In genomic region chr14:110378421-110378820, GRCm38 (mm10) we compare ENCODE assay signal across 30 mouse cellular contexts.
"Had no signal": no experiment of that assay in that cellular context is flagged by ENCODE, and none has a peak within 500 bp of the region (broad histone marks: within the 10 kb centered on the region; RNA-seq: fewer than 3 reads in every experiment).

No protein-coding gene starts in this region.

- H3K4me3 ChIP-seq: limb, embryonic 10.5 days; limb, embryonic 12.5 days; limb, embryonic 13.5 days; limb, embryonic 15.5 days; liver, embryonic 12.5 days; liver, embryonic 13.5 days; liver, embryonic 15.5 days; lung, embryonic 15.5 days; megakaryocyte, embryonic 14.5 days; midbrain, embryonic 10.5 days; midbrain, embryonic 12.5 days; midbrain, embryonic 13.5 days; midbrain, embryonic 15.5 days; myocyte; neural tube, embryonic 12.5 days had no signal

- ATAC-seq: liver, embryonic 12.5 days; liver, postnatal 0 days; lung, postnatal 0 days; midbrain, embryonic 13.5 days; midbrain, embryonic 15.5 days; midbrain, embryonic 16.5 days had no signal

- H3K27ac ChIP-seq: limb, embryonic 10.5 days; limb, embryonic 12.5 days; limb, embryonic 13.5 days; limb, embryonic 15.5 days; liver, embryonic 12.5 days; liver, embryonic 13.5 days; liver, embryonic 14.5 days; liver, embryonic 15.5 days; lung, embryonic 15.5 days; macrophage; midbrain, embryonic 10.5 days; midbrain, embryonic 12.5 days; midbrain, embryonic 13.5 days; midbrain, embryonic 15.5 days; neural tube, embryonic 12.5 days had no signal

- DNase-seq: left cerebral cortex, postnatal 4 days; liver; liver, embryonic 13.5 days; liver, postnatal 0 days; lung, adult 18-20 months; lung, adult 2 months; lung, postnatal 14 days; lung, postnatal 36 days; lung, postnatal 4 days; midbrain, embryonic 14.5 days had no signal

- H3K4me2 ChIP-seq: limb, embryonic 12.5 days; limb, embryonic 13.5 days; limb, embryonic 15.5 days; liver, embryonic 11.5 days; liver, embryonic 12.5 days; liver, embryonic 13.5 days; liver, embryonic 15.5 days; lung, embryonic 15.5 days; midbrain, embryonic 11.5 days; midbrain, embryonic 12.5 days; midbrain, embryonic 13.5 days; midbrain, embryonic 15.5 days; neural tube, embryonic 12.5 days had no signal

- H3K27me3 ChIP-seq: limb, embryonic 12.5 days; limb, embryonic 13.5 days; limb, embryonic 15.5 days; liver, embryonic 12.5 days; liver, embryonic 13.5 days; liver, embryonic 15.5 days; lung, embryonic 15.5 days; megakaryocyte, embryonic 14.5 days; midbrain, embryonic 12.5 days; midbrain, embryonic 13.5 days; midbrain, embryonic 15.5 days; neural tube, embryonic 12.5 days had no signal

- H3K36me3 ChIP-seq: limb, embryonic 10.5 days; limb, embryonic 12.5 days; limb, embryonic 13.5 days; limb, embryonic 15.5 days; liver, embryonic 12.5 days; liver, embryonic 13.5 days; liver, embryonic 15.5 days; lung, embryonic 15.5 days; midbrain, embryonic 10.5 days; midbrain, embryonic 12.5 days; midbrain, embryonic 13.5 days; midbrain, embryonic 15.5 days; neural tube, embryonic 12.5 days had no signal

- H3K4me1 ChIP-seq: limb, embryonic 10.5 days; limb, embryonic 12.5 days; limb, embryonic 13.5 days; limb, embryonic 15.5 days; liver, embryonic 12.5 days; liver, embryonic 13.5 days; liver, embryonic 15.5 days; lung, embryonic 15.5 days; megakaryocyte, embryonic 14.5 days; midbrain, embryonic 10.5 days; midbrain, embryonic 12.5 days; midbrain, embryonic 13.5 days; midbrain, embryonic 15.5 days; neural tube, embryonic 12.5 days had no signal

- H3K9me3 ChIP-seq: limb, embryonic 10.5 days; limb, embryonic 12.5 days; limb, embryonic 13.5 days; limb, embryonic 15.5 days; liver, embryonic 12.5 days; liver, embryonic 15.5 days; lung, embryonic 15.5 days; megakaryocyte, embryonic 14.5 days; midbrain, embryonic 10.5 days; midbrain, embryonic 12.5 days; midbrain, embryonic 13.5 days; midbrain, embryonic 15.5 days; neural tube, embryonic 12.5 days had no signal

- H3K9ac ChIP-seq: limb, embryonic 12.5 days; limb, embryonic 13.5 days; limb, embryonic 15.5 days; liver, embryonic 12.5 days; liver, embryonic 13.5 days; liver, embryonic 14.5 days; liver, embryonic 15.5 days; liver, postnatal 0 days; lung, embryonic 15.5 days; midbrain, embryonic 12.5 days; midbrain, embryonic 13.5 days; midbrain, embryonic 15.5 days; neural tube, embryonic 12.5 days had no signal
